Mouse (Mus musculus): ENCODE measurements around the gene D6Ertd527e.

DNA sequence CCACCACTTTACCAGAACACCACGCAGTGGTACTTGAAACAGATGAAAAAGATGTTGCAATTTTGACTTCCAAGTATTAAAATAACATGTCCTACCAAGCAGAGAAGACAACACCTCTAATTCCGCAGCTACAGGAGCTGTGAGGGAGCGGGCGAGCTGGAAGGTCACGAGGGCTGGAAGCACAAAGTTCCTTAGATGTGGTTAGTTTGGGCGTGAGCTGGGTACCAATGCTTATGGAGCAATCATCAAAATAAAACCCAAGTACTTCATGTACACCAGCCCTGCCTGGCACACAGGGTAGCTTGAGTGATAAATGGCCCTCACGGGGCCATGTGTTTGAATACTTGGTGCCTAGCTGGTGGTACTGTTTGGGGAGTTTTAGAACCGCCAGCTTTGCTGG, 25.3 kb downstream of the D6Ertd527e start:
- TF ChIP-seq CTCF (IDR thresholded peaks at IDR 0.05; ENCODE audit: borderline replicate concordance, control insufficient read depth, extremely low read depth, insufficient read depth, low read length, poor library complexity) (no peak), POLR2A (IDR thresholded peaks at IDR 0.05; ENCODE audit: control insufficient read depth, extremely low read depth, insufficient read depth, low read length, poor library complexity) (no peak)
